Mouse (Mus musculus) brain, adult 2 months (tissue): ENCODE measurements around the gene Gtf2h1.

ENCODE experiments used
- DNase-seq: peaks from one replicate; pipeline ENCODE4 v3.0.0; 2011; ENCODE audit warnings: low read depth, low spot score

Gtf2h1 gene

GRCm38 (mm10) chr7:46849287-46849686 lies 53.4 kb downstream of the Gtf2h1 start:
- DNase-seq = no peak

- DNase-seq = no peak
These were observed 55.1 kb downstream of the Gtf2h1 start for GRCm38 (mm10) chr7:46851026-46851425.

GRCm38 (mm10) chr7:46852666-46853065 lies 56.8 kb downstream of the Gtf2h1 start:
- DNase-seq = no peak

GRCm38 (mm10) chr7:46853365-46853764 lies 57.5 kb downstream of the Gtf2h1 start:
- no peak for DNase-seq

GRCm38 (mm10) chr7:46855866-46856560 lies 60.1 kb downstream of the Gtf2h1 start:
- no peak for DNase-seq

GRCm38 (mm10) chr7:46857436-46857835 lies 61.5 kb downstream of the Gtf2h1 start:
- no peak for DNase-seq

GRCm38 (mm10) chr7:46859031-46859430 lies 63.1 kb downstream of the Gtf2h1 start:
- DNase-seq = peak; percentile 58

GRCm38 (mm10) chr7:46860996-46861395 lies 65.1 kb downstream of the Gtf2h1 start, which contains the start of gene Ldhc:
Gene Ldhc, plus strand, starts transcription at chr7:46861203.
- DNase-seq = no peak

- DNase-seq = no peak
These were observed 76.1 kb downstream of the Gtf2h1 start for GRCm38 (mm10) chr7:46871988-46872387.
